Mouse (Mus musculus) hindbrain, embryonic 11.5 days (tissue): ENCODE results near the gene Ksr1. TPM values are rescaled to one million over a fixed set of nuclear protein-coding genes. Genes with fewer than 3 reads are reported as not detected.
"Not testable (repeated sequence)": the region's sequence is repeated elsewhere in the genome, so short reads cannot be mapped to it uniquely, and the experiment has no call there.

Source experiments
- ATAC-seq: fragments of 200-750 bp; cut with Nextera tagmentation; 2 replicates; pipeline ENCODE4 v1.8.0; 2017; ENCODE audit warnings: mild to moderate bottlenecking, moderate TSS enrichment, moderate library complexity; ENCODE audit not compliant: low FRiP score
- DNase-seq: peaks from one replicate; pipeline ENCODE4 v3.0.0-alpha.2; 2015; ENCODE audit warnings: low spot score
- H3K27ac ChIP-seq: fragments of 300-500 bp; sonication (generic); 2 replicates; pipeline ENCODE4 v1.5.1; 2014; ENCODE audit warnings: mild to moderate bottlenecking, low read depth, low read length
- H3K27me3 ChIP-seq: fragments of 300-500 bp; sonication (generic); 2 replicates; pipeline ENCODE4 v1.6.1; 2014; ENCODE audit warnings: mild to moderate bottlenecking, low read length, moderate library complexity, mixed read lengths; ENCODE audit not compliant: control insufficient read depth, insufficient read depth
- H3K36me3 ChIP-seq: fragments of 300-500 bp; sonication (generic); 2 replicates; pipeline ENCODE4 v1.6.1; 2014; ENCODE audit warnings: mild to moderate bottlenecking, low read length, moderate library complexity, mixed read lengths; ENCODE audit not compliant: control insufficient read depth, insufficient read depth
- H3K4me1 ChIP-seq: fragments of 300-500 bp; sonication (generic); replicated peaks from 2 replicates; pipeline ENCODE4 v1.6.1; 2014; ENCODE audit warnings: low read length, mixed read lengths; ENCODE audit not compliant: control insufficient read depth, insufficient read depth
- H3K4me2 ChIP-seq: fragments of 300-500 bp; sonication (generic); replicated peaks from 2 replicates; pipeline ENCODE4 v1.6.1; 2014; ENCODE audit warnings: mild to moderate bottlenecking, low read depth, low read length
- H3K4me3 ChIP-seq: fragments of 300-500 bp; sonication (generic); 2 replicates; pipeline ENCODE4 v1.5.1; 2014; ENCODE audit warnings: low read depth, low read length
- H3K9ac ChIP-seq: fragments of 300-500 bp; sonication (generic); 2 replicates; pipeline ENCODE4 v1.6.1; 2014; ENCODE audit warnings: low read depth, low read length
- H3K9me3 ChIP-seq: fragments of 300-500 bp; sonication (generic); 2 replicates; pipeline ENCODE4 v1.6.1; 2016; ENCODE audit warnings: low read length; ENCODE audit not compliant: control insufficient read depth
- WGBS: fragments of 180-500 bp; shearing (Covaris S2); extraction: QIAGEN DNeasy Blood & Tissue Kit; methylation state at CpG from one replicate; pipeline ENCODE4 v1.1.7; 2014; 5-methylcytosine and 5-hydroxymethylcytosine counted together
- polyA plus RNA-seq: library from polyadenylated mRNA; unstranded; fragments of >200 nt; fragmentation: Nextera tagmentation; extraction: Ambion mirVana; gene quantifications from 2 replicates; pipeline ENCODE4 v1.2.1, GENCODE M21; 2014

Ksr1 gene
- polyA plus RNA-seq, 1 experiment from 2014 or later: 3.9 TPM

- H3K27ac ChIP-seq: no peak overlapping the region
- no peaks in the 10 kb centered on the region for H3K9me3 ChIP-seq
- no peaks in the 10 kb centered on the region for H3K27me3 ChIP-seq
- no peak overlapping the region for H3K9ac ChIP-seq
- no peak for DNase-seq
- H3K36me3 ChIP-seq: no peaks in the 10 kb centered on the region
- no peak for ATAC-seq
- no peak overlapping the region for H3K4me2 ChIP-seq
- no peaks in the 10 kb centered on the region for H3K4me1 ChIP-seq
- H3K4me3 ChIP-seq: no peak overlapping the region
These were observed 133.2 kb downstream of the Ksr1 start for GRCm38 (mm10) chr11:79013056-79013455.

GRCm38 (mm10) chr11:79012529-79012928 lies 133.7 kb downstream of the Ksr1 start:
- Histone ChIP-seq H3K9me3 (no peaks in the 10 kb centered on the region), H3K4me2 (no peak overlapping the region), H3K9ac (no peak overlapping the region), H3K27me3 (no peaks in the 10 kb centered on the region), H3K36me3 (no peaks in the 10 kb centered on the region), H3K27ac (no peak overlapping the region), H3K4me1 (no peaks in the 10 kb centered on the region), H3K4me3 (no peak overlapping the region)
- no peak for ATAC-seq
- 96% methylated on average over 2 of the region's 2 CpGs for WGBS
- no peak for DNase-seq

GRCm38 (mm10) chr11:79008891-79009290 lies 137.3 kb downstream of the Ksr1 start:
- H3K4me1 ChIP-seq: no peaks in the 10 kb centered on the region
- no peaks in the 10 kb centered on the region for H3K9me3 ChIP-seq
- no peak for ATAC-seq
- H3K4me3 ChIP-seq: no peak overlapping the region
- H3K36me3 ChIP-seq: no peaks in the 10 kb centered on the region
- 84% methylated on average over 7 of the region's 7 CpGs for WGBS
- no peak overlapping the region for H3K27ac ChIP-seq
- H3K4me2 ChIP-seq: no peak overlapping the region
- no peak overlapping the region for H3K9ac ChIP-seq
- no peak for DNase-seq
- H3K27me3 ChIP-seq: no peaks in the 10 kb centered on the region

GRCm38 (mm10) chr11:79008007-79008775 lies 138.0 kb downstream of the Ksr1 start:
- ATAC-seq (no peak), DNase-seq (no peak)
- H3K9me3 ChIP-seq: no peaks in the 10 kb centered on the region
- H3K4me2 ChIP-seq: no peak overlapping the region
- H3K27ac ChIP-seq: no peak overlapping the region; the same call in 1 of the 2 replicates
- WGBS: 77% methylated on average over 6 of the region's 6 CpGs
- no peaks in the 10 kb centered on the region for H3K36me3 ChIP-seq
- H3K9ac ChIP-seq: no peak overlapping the region
- H3K4me1 ChIP-seq: no peaks in the 10 kb centered on the region
- H3K4me3 ChIP-seq: no peak overlapping the region
- no peaks in the 10 kb centered on the region for H3K27me3 ChIP-seq

GRCm38 (mm10) chr11:79007356-79007755 lies 138.9 kb downstream of the Ksr1 start:
- H3K4me3 ChIP-seq, DNase-seq, ATAC-seq, H3K27me3 ChIP-seq, H3K27ac ChIP-seq, H3K36me3 ChIP-seq, H3K4me2 ChIP-seq, H3K9ac ChIP-seq, H3K9me3 ChIP-seq, H3K4me1 ChIP-seq: not testable (repeated sequence)
- WGBS: 89% methylated on average over 3 of the region's 3 CpGs

GRCm38 (mm10) chr11:79006417-79006816 lies 139.8 kb downstream of the Ksr1 start:
- no peak for ATAC-seq
- no peak overlapping the region for H3K9ac ChIP-seq
- H3K4me1 ChIP-seq: no peaks in the 10 kb centered on the region
- no peak overlapping the region for H3K27ac ChIP-seq
- H3K4me2 ChIP-seq: no peak overlapping the region
- no peaks in the 10 kb centered on the region for H3K27me3 ChIP-seq
- DNase-seq: no peak
- H3K9me3 ChIP-seq: no peaks in the 10 kb centered on the region
- no peaks in the 10 kb centered on the region for H3K36me3 ChIP-seq
- H3K4me3 ChIP-seq: no peak overlapping the region
- 74% methylated on average over 5 of the region's 5 CpGs for WGBS

- DNase-seq: no peak
- no peaks in the 10 kb centered on the region for H3K4me1 ChIP-seq
- no peak overlapping the region for H3K4me2 ChIP-seq
- H3K27me3 ChIP-seq: no peaks in the 10 kb centered on the region
- H3K9me3 ChIP-seq: no peaks in the 10 kb centered on the region
- no peak overlapping the region for H3K9ac ChIP-seq
- H3K36me3 ChIP-seq: no peaks in the 10 kb centered on the region
- WGBS: 90% methylated on average over 14 of the region's 14 CpGs
- no peak overlapping the region for H3K27ac ChIP-seq
- ATAC-seq: no peak
- H3K4me3 ChIP-seq: no peak overlapping the region
These were observed 140.4 kb downstream of the Ksr1 start for GRCm38 (mm10) chr11:79005578-79006394.

- Histone ChIP-seq H3K9ac (no peak overlapping the region), H3K36me3 (no peaks in the 10 kb centered on the region), H3K4me1 (no peaks in the 10 kb centered on the region), H3K4me3 (no peak overlapping the region), H3K27ac (no peak overlapping the region), H3K27me3 (no peaks in the 10 kb centered on the region), H3K9me3 (no peaks in the 10 kb centered on the region), H3K4me2 (no peak overlapping the region)
- ATAC-seq: no peak
- 87% methylated on average over 10 of the region's 10 CpGs for WGBS
- DNase-seq: no peak
These were observed 142.2 kb downstream of the Ksr1 start for GRCm38 (mm10) chr11:79003769-79004638.
